Mouse (Mus musculus) adrenal gland (tissue): ENCODE measurements around the gene Tmem95.
"Not testable (repeated sequence)": the region's sequence is repeated elsewhere in the genome, so short reads cannot be mapped to it uniquely, and the experiment has no call there.

Source experiments
- intact Hi-C: fragments of 180-260 bp; cut with DNase I; formaldehyde crosslinking; loops from one replicate; pipeline ENCODE4 v1.15.1; 2025

Tmem95 gene

GRCm38 (mm10) chr11:69880853-69881603 is 3.2 kb upstream of the Tmem95 start, which contains the start of gene Kctd11:
TSS of gene Kctd11 (minus strand) at chr11:69881406.
- intact Hi-C loops: no loop called here

GRCm38 (mm10) chr11:69880506-69880852 is 2.7 kb upstream of the Tmem95 start:
- intact Hi-C loops: no loop called here

GRCm38 (mm10) chr11:69879711-69880110 is 1.9 kb upstream of the Tmem95 start:
- intact Hi-C loops: loop anchor here (5.0 kb wide), 2 partner anchors 72 to 112 kb away; partner anchors contain the start of genes Tmem102 and Zbtb4

- intact Hi-C loops: loop anchor here (5.0 kb wide), 2 partner anchors 72 to 112 kb away; partner anchors contain the start of genes Tmem102 and Zbtb4
Observed at GRCm38 (mm10) chr11:69878952-69879351, 1.1 kb upstream of the Tmem95 start.

GRCm38 (mm10) chr11:69878399-69878798 is 581 bp upstream of the Tmem95 start:
- intact Hi-C loops: loop anchor here (5.0 kb wide), 2 partner anchors 71 to 111 kb away; partner anchors contain the start of genes Tmem102 and Zbtb4

GRCm38 (mm10) chr11:69876867-69877266 is 951 bp downstream of the Tmem95 start:
- intact Hi-C loops: loop anchor here (5.0 kb wide), 2 partner anchors 70 to 110 kb away; partner anchors contain the start of genes Tmem102 and Zbtb4

GRCm38 (mm10) chr11:69876186-69876585 is 1.6 kb downstream of the Tmem95 start:
- intact Hi-C loops: loop anchor here (5.0 kb wide), 2 partner anchors 69 to 109 kb away; partner anchors contain the start of genes Tmem102 and Zbtb4

- intact Hi-C loops: no loop called here
Observed at GRCm38 (mm10) chr11:69872451-69872850, 5.4 kb downstream of the Tmem95 start.

GRCm38 (mm10) chr11:69871822-69872221 is 6.0 kb downstream of the Tmem95 start:
- intact Hi-C loops: no loop called here

- intact Hi-C loops: no loop called here
Observed at GRCm38 (mm10) chr11:69870289-69871069, 7.3 kb downstream of the Tmem95 start.

GRCm38 (mm10) chr11:69867335-69867734 is 10.5 kb downstream of the Tmem95 start:
- intact Hi-C loops: no loop called here

GRCm38 (mm10) chr11:69865561-69865960 is 12.3 kb downstream of the Tmem95 start:
- intact Hi-C loops: no loop called here

- intact Hi-C loops: no loop called here
Observed at GRCm38 (mm10) chr11:69864138-69864860, 13.5 kb downstream of the Tmem95 start.

- intact Hi-C loops: not testable (repeated sequence)
Observed at GRCm38 (mm10) chr11:69863729-69864128, 14.1 kb downstream of the Tmem95 start.

- intact Hi-C loops: no loop called here
Observed at GRCm38 (mm10) chr11:69858113-69858998, 19.5 kb downstream of the Tmem95 start, which contains the start of gene Tnk1. TSS of gene Tnk1 (minus strand) at chr11:69858730.

GRCm38 (mm10) chr11:69855347-69855746 is 22.5 kb downstream of the Tmem95 start:
- intact Hi-C loops: no loop called here

GRCm38 (mm10) chr11:69854680-69855079 is 23.1 kb downstream of the Tmem95 start:
- intact Hi-C loops: no loop called here

- intact Hi-C loops: no loop called here
Observed at GRCm38 (mm10) chr11:69853994-69854393, 23.8 kb downstream of the Tmem95 start.

GRCm38 (mm10) chr11:69850754-69851153 is 27.1 kb downstream of the Tmem95 start:
- intact Hi-C loops: no loop called here

GRCm38 (mm10) chr11:69849884-69850283 is 27.9 kb downstream of the Tmem95 start:
- intact Hi-C loops: no loop called here
